Mouse (Mus musculus): ENCODE results near the gene Timp3.

The Timp3 gene

GRCm38 (mm10) chr10:86386232-86386631 lies 86.1 kb downstream of the Timp3 start:
- no peak for DNase-seq (ENCODE audit: low spot score in 2 of 2)

- no peak for DNase-seq (ENCODE audit: low spot score in 2 of 2)
These were observed 87.8 kb downstream of the Timp3 start for GRCm38 (mm10) chr10:86387821-86388440.

GRCm38 (mm10) chr10:86388803-86389202 lies 88.6 kb downstream of the Timp3 start:
- DNase-seq (ENCODE audit: low spot score in 2 of 2) = peak; percentile 6 to 43

GRCm38 (mm10) chr10:86389357-86389756 lies 89.2 kb downstream of the Timp3 start:
- no peak for DNase-seq (ENCODE audit: low spot score in 2 of 2)

GRCm38 (mm10) chr10:86389913-86390312 lies 89.7 kb downstream of the Timp3 start:
- no peak for DNase-seq (ENCODE audit: low spot score in 2 of 2)

- DNase-seq (ENCODE audit: low spot score in 2 of 2) = no peak
These were observed 92.2 kb downstream of the Timp3 start for GRCm38 (mm10) chr10:86392399-86392798.

- no peak for DNase-seq (ENCODE audit: low spot score in 2 of 2)
These were observed 97.6 kb downstream of the Timp3 start for GRCm38 (mm10) chr10:86397577-86398346.

- DNase-seq (ENCODE audit: low spot score in 2 of 2) = no peak
These were observed 98.2 kb downstream of the Timp3 start for GRCm38 (mm10) chr10:86398347-86398720.

All from frontal cortex, postnatal 25 days (tissue).